Mouse (Mus musculus) heart, embryonic 15.5 days (tissue): Measurements from ENCODE around the gene Jph4. TPM values are rescaled to one million over a fixed set of nuclear protein-coding genes. Genes with fewer than 3 reads are reported as not detected.

Experiments used
- ATAC-seq: fragments of 200-750 bp; cut with Nextera tagmentation; replicated peaks from 2 replicates; pipeline ENCODE4 v1.8.0; 2017; ENCODE audit warnings: low read depth, moderate TSS enrichment; ENCODE audit not compliant: insufficient number of reproducible peaks, insufficient read depth, low FRiP score
- H3K27ac ChIP-seq: fragments of 300-500 bp; sonication (generic); 2 replicates; pipeline ENCODE4 v1.5.1; 2015; ENCODE audit warnings: mild to moderate bottlenecking, inconsistent platforms
- H3K27me3 ChIP-seq: fragments of 300-500 bp; sonication (generic); 2 replicates; pipeline ENCODE4 v1.6.1; 2015; ENCODE audit warnings: inconsistent platforms
- H3K36me3 ChIP-seq: fragments of 300-500 bp; sonication (generic); 2 replicates; pipeline ENCODE4 v1.6.1; 2015; ENCODE audit warnings: mild to moderate bottlenecking, inconsistent platforms
- H3K4me1 ChIP-seq: fragments of 300-500 bp; sonication (generic); replicated peaks from 2 replicates; pipeline ENCODE4 v1.6.1; 2015; ENCODE audit warnings: inconsistent platforms
- H3K4me2 ChIP-seq: fragments of 300-500 bp; sonication (generic); 2 replicates; pipeline ENCODE4 v1.6.1; 2015; ENCODE audit warnings: inconsistent platforms, mild to moderate bottlenecking, moderate library complexity
- H3K4me3 ChIP-seq: fragments of 300-500 bp; sonication (generic); 2 replicates; pipeline ENCODE4 v1.5.1; 2015; ENCODE audit warnings: mild to moderate bottlenecking, inconsistent platforms
- H3K9ac ChIP-seq: fragments of 300-500 bp; sonication (generic); 2 replicates; pipeline ENCODE4 v1.6.1; 2015; ENCODE audit warnings: mild to moderate bottlenecking, inconsistent platforms
- H3K9me3 ChIP-seq: fragments of 300-500 bp; sonication (generic); replicated peaks from 2 replicates; pipeline ENCODE4 v1.6.1; 2016; ENCODE audit warnings: inconsistent platforms
- WGBS: fragments of 180-500 bp; shearing (Covaris S2); methylation state at CpG from one replicate; pipeline ENCODE4 v1.1.7; 2015; ENCODE audit warnings: mixed read lengths; 5-methylcytosine and 5-hydroxymethylcytosine counted together
- polyA plus RNA-seq: library from polyadenylated mRNA; unstranded; fragments of >200 nt; fragmentation: Nextera tagmentation; extraction: Ambion mirVana; gene quantifications from 2 replicates; pipeline ENCODE4 v1.2.1, GENCODE M21; 2015

Gene Jph4
- polyA plus RNA-seq, 1 experiment from 2014 or later: 0.24 TPM

- Histone ChIP-seq H3K27me3 (peaks cover 70% of the 10 kb centered on the region), H3K27ac (no peak overlapping the region), H3K9me3 (no peaks in the 10 kb centered on the region), H3K4me1 (peaks cover 32% of the 10 kb centered on the region), H3K36me3 (no peaks in the 10 kb centered on the region), H3K4me3 (peak overlapping the region; percentile 63), H3K4me2 (peak overlapping the region; percentile 99), H3K9ac (no peak overlapping the region)
- 3% methylated on average over 8 of the region's 8 CpGs for WGBS
- ATAC-seq: no peak
These were observed 889 bp downstream of the Jph4 start for GRCm38 (mm10) chr14:55115846-55116245.

- Histone ChIP-seq H3K36me3 (no peaks in the 10 kb centered on the region), H3K4me3 (peak overlapping the region; percentile 63), H3K4me2 (peak overlapping the region; percentile 99), H3K9me3 (no peaks in the 10 kb centered on the region), H3K9ac (peak overlapping the region; percentile 56), H3K27me3 (peaks cover 77% of the 10 kb centered on the region), H3K27ac (no peak overlapping the region), H3K4me1 (peaks cover 32% of the 10 kb centered on the region)
- under 1% methylated on average over 72 of the region's 78 CpGs for WGBS
- ATAC-seq: peak; percentile 44; the same call in 1 of the 2 replicates
These were observed 1.7 kb downstream of the Jph4 start for GRCm38 (mm10) chr14:55114759-55115701.

- H3K27ac ChIP-seq: no peak overlapping the region
- peak overlapping the region; percentile 63 for H3K4me3 ChIP-seq
- no peaks in the 10 kb centered on the region for H3K9me3 ChIP-seq
- H3K4me2 ChIP-seq: peak overlapping the region; percentile 99
- H3K9ac ChIP-seq: no peak overlapping the region
- H3K36me3 ChIP-seq: no peaks in the 10 kb centered on the region
- WGBS: 10% methylated on average over 26 of the region's 26 CpGs
- peaks cover 38% of the 10 kb centered on the region for H3K4me1 ChIP-seq
- no peak for ATAC-seq
- H3K27me3 ChIP-seq: peaks cover 86% of the 10 kb centered on the region
These were observed 2.6 kb downstream of the Jph4 start for GRCm38 (mm10) chr14:55113975-55114645.

GRCm38 (mm10) chr14:55113351-55113974 lies 3.3 kb downstream of the Jph4 start:
- H3K4me3 ChIP-seq: 0 out of 2 replicates have a peak overlapping the region, but pooled peaks have one; percentile 8
- WGBS: 58% methylated on average over 51 of the region's 51 CpGs
- H3K27me3 ChIP-seq: peaks cover 91% of the 10 kb centered on the region
- no peak overlapping the region for H3K27ac ChIP-seq
- H3K9me3 ChIP-seq: no peaks in the 10 kb centered on the region
- H3K9ac ChIP-seq: no peak overlapping the region
- no peaks in the 10 kb centered on the region for H3K36me3 ChIP-seq
- H3K4me1 ChIP-seq: peaks cover 40% of the 10 kb centered on the region
- peak overlapping the region; percentile 27; the same call in 1 of the 2 replicates for H3K4me2 ChIP-seq
- ATAC-seq: no peak

GRCm38 (mm10) chr14:55111720-55112119 lies 5.0 kb downstream of the Jph4 start:
- Histone ChIP-seq H3K4me1 (peaks cover 37% of the 10 kb centered on the region), H3K27me3 (peaks cover 88% of the 10 kb centered on the region), H3K27ac (no peak overlapping the region), H3K36me3 (no peaks in the 10 kb centered on the region), H3K9me3 (no peaks in the 10 kb centered on the region), H3K4me2 (no peak overlapping the region), H3K4me3 (no peak overlapping the region), H3K9ac (no peak overlapping the region)
- 65% methylated on average over 2 of the region's 2 CpGs for WGBS
- ATAC-seq: no peak

- ATAC-seq: no peak
- no peak overlapping the region for H3K9ac ChIP-seq
- peaks cover 34% of the 10 kb centered on the region for H3K4me1 ChIP-seq
- H3K9me3 ChIP-seq: no peaks in the 10 kb centered on the region
- peaks cover 72% of the 10 kb centered on the region for H3K27me3 ChIP-seq
- WGBS: 24% methylated on average over 9 of the region's 9 CpGs
- H3K4me2 ChIP-seq: no peak overlapping the region
- no peak overlapping the region for H3K4me3 ChIP-seq
- no peaks in the 10 kb centered on the region for H3K36me3 ChIP-seq
- no peak overlapping the region for H3K27ac ChIP-seq
These were observed 6.7 kb downstream of the Jph4 start for GRCm38 (mm10) chr14:55110076-55110475.

- 14% methylated on average over 21 of the region's 21 CpGs for WGBS
These were observed 7.5 kb downstream of the Jph4 start for GRCm38 (mm10) chr14:55109048-55109873.

GRCm38 (mm10) chr14:55108202-55108870 lies 8.4 kb downstream of the Jph4 start:
- H3K4me1 ChIP-seq: peaks cover 22% of the 10 kb centered on the region
- H3K4me2 ChIP-seq: no peak overlapping the region
- WGBS: 39% methylated on average over 9 of the region's 9 CpGs
- no peak; the same call in 1 of the 2 replicates for ATAC-seq
- H3K9me3 ChIP-seq: no peaks in the 10 kb centered on the region
- H3K9ac ChIP-seq: no peak overlapping the region
- no peak overlapping the region for H3K4me3 ChIP-seq
- H3K27me3 ChIP-seq: peaks cover 59% of the 10 kb centered on the region
- H3K27ac ChIP-seq: no peak overlapping the region
- H3K36me3 ChIP-seq: no peaks in the 10 kb centered on the region

More at GRCm38 (mm10) chr14:55109048-55109873, 7.5 kb downstream of the Jph4 start:
- no peaks in the 10 kb centered on the region for H3K9me3 ChIP-seq
- no peak; the same call in 1 of the 2 replicates for ATAC-seq
- no peaks in the 10 kb centered on the region for H3K36me3 ChIP-seq
- no peak overlapping the region for H3K27ac ChIP-seq
- H3K4me3 ChIP-seq: no peak overlapping the region
- no peak overlapping the region for H3K4me2 ChIP-seq
- peaks cover 28% of the 10 kb centered on the region for H3K4me1 ChIP-seq
- H3K9ac ChIP-seq: no peak overlapping the region
- H3K27me3 ChIP-seq: peaks cover 66% of the 10 kb centered on the region

GRCm38 (mm10) chr14:55106990-55107389 lies 9.7 kb downstream of the Jph4 start:
- H3K27me3 ChIP-seq: peaks cover 48% of the 10 kb centered on the region
- H3K4me2 ChIP-seq: no peak overlapping the region
- 79% methylated on average over 8 of the region's 8 CpGs for WGBS

More at GRCm38 (mm10) chr14:55106990-55107389, 9.7 kb downstream of the Jph4 start:
- no peak for ATAC-seq
- Histone ChIP-seq H3K9me3 (no peaks in the 10 kb centered on the region), H3K4me3 (no peak overlapping the region), H3K9ac (no peak overlapping the region), H3K36me3 (no peaks in the 10 kb centered on the region; the same call in 1 of the 2 replicates), H3K27ac (no peak overlapping the region), H3K4me1 (peaks cover 22% of the 10 kb centered on the region)
